Mouse (Mus musculus): ENCODE results near the gene Slc29a4. TPM values are rescaled to one million over a fixed set of nuclear protein-coding genes. Genes with fewer than 3 reads are reported as not detected.

Gene Slc29a4
- polyA plus RNA-seq, 1 experiment from 2014 or later: 9.7 TPM

- H3K4me2 ChIP-seq (ENCODE audit: low read length): no peak overlapping the region
- H3K27ac ChIP-seq (ENCODE audit: low read depth): no peak overlapping the region
- H3K9ac ChIP-seq (ENCODE audit: low read length): no peak overlapping the region
- no peaks in the 10 kb centered on the region for H3K4me1 ChIP-seq (replicated peaks; ENCODE audit: control insufficient read depth, insufficient read depth, low read length)
- H3K27me3 ChIP-seq (replicated peaks; ENCODE audit: control insufficient read depth, insufficient read depth, low read length): no peaks in the 10 kb centered on the region
- DNase-seq (ENCODE audit: low spot score): no peak
- no peak overlapping the region for H3K4me3 ChIP-seq (ENCODE audit: low read depth, low read length)
- no peak for ATAC-seq (replicated peaks; ENCODE audit: low FRiP score, low TSS enrichment, low read depth)
- H3K9me3 ChIP-seq (ENCODE audit: control insufficient read depth, low read length): 0 out of 2 replicates have a peak, but pooled peaks cover 3% of the 10 kb centered on the region
- WGBS: 83% methylated on average over 6 of the region's 6 CpGs
- no peaks in the 10 kb centered on the region for H3K36me3 ChIP-seq (ENCODE audit: control insufficient read depth, insufficient read depth, low read length)
Measured at GRCm38 (mm10) chr5:142716056-142716455, 23.7 kb downstream of the Slc29a4 start.

- Histone ChIP-seq H3K36me3 (ENCODE audit: control insufficient read depth, insufficient read depth, low read length) (no peaks in the 10 kb centered on the region), H3K27me3 (replicated peaks; ENCODE audit: control insufficient read depth, insufficient read depth, low read length) (no peaks in the 10 kb centered on the region), H3K27ac (ENCODE audit: low read depth) (no peak overlapping the region), H3K9ac (ENCODE audit: low read length) (no peak overlapping the region), H3K4me1 (replicated peaks; ENCODE audit: control insufficient read depth, insufficient read depth, low read length) (no peaks in the 10 kb centered on the region), H3K4me2 (ENCODE audit: low read length) (no peak overlapping the region), H3K9me3 (ENCODE audit: control insufficient read depth, low read length) (no peaks in the 10 kb centered on the region), H3K4me3 (ENCODE audit: low read depth, low read length) (no peak overlapping the region)
- ATAC-seq (replicated peaks; ENCODE audit: low FRiP score, low TSS enrichment, low read depth) (peak; percentile 28; the same call in 1 of the 2 replicates), DNase-seq (ENCODE audit: low spot score) (peak; percentile 94)
- 21% methylated on average over 4 of the region's 4 CpGs for WGBS
Measured at GRCm38 (mm10) chr5:142718037-142718436, 25.7 kb downstream of the Slc29a4 start.

GRCm38 (mm10) chr5:142718486-142718885 is 26.2 kb downstream of the Slc29a4 start:
- no peaks in the 10 kb centered on the region for H3K9me3 ChIP-seq (ENCODE audit: control insufficient read depth, low read length)
- H3K4me1 ChIP-seq (replicated peaks; ENCODE audit: control insufficient read depth, insufficient read depth, low read length): no peaks in the 10 kb centered on the region
- H3K27ac ChIP-seq (ENCODE audit: low read depth): no peak overlapping the region
- H3K36me3 ChIP-seq (ENCODE audit: control insufficient read depth, insufficient read depth, low read length): no peaks in the 10 kb centered on the region
- 66% methylated on average over 25 of the region's 25 CpGs for WGBS
- no peak overlapping the region for H3K4me3 ChIP-seq (ENCODE audit: low read depth, low read length)
- no peaks in the 10 kb centered on the region for H3K27me3 ChIP-seq (replicated peaks; ENCODE audit: control insufficient read depth, insufficient read depth, low read length)
- ATAC-seq (replicated peaks; ENCODE audit: low FRiP score, low TSS enrichment, low read depth) (0 out of 2 replicates have a peak, but pooled peaks have one; percentile 20), DNase-seq (ENCODE audit: low spot score) (no peak)
- H3K4me2 ChIP-seq (ENCODE audit: low read length): no peak overlapping the region
- no peak overlapping the region for H3K9ac ChIP-seq (ENCODE audit: low read length)

GRCm38 (mm10) chr5:142719897-142720296 is 27.6 kb downstream of the Slc29a4 start:
- H3K36me3 ChIP-seq (ENCODE audit: control insufficient read depth, insufficient read depth, low read length): no peaks in the 10 kb centered on the region
- no peak for ATAC-seq (replicated peaks; ENCODE audit: low FRiP score, low TSS enrichment, low read depth)
- WGBS: 88% methylated on average over 13 of the region's 13 CpGs

GRCm38 (mm10) chr5:142723520-142724133 is 31.3 kb downstream of the Slc29a4 start:
- Histone ChIP-seq H3K27me3 (replicated peaks; ENCODE audit: control insufficient read depth, insufficient read depth, low read length) (no peaks in the 10 kb centered on the region), H3K27ac (ENCODE audit: low read depth) (no peak overlapping the region), H3K4me3 (ENCODE audit: low read depth, low read length) (no peak overlapping the region), H3K36me3 (ENCODE audit: control insufficient read depth, insufficient read depth, low read length) (peaks cover 36% of the 10 kb centered on the region), H3K4me2 (ENCODE audit: low read length) (peak overlapping the region; percentile 35), H3K9me3 (ENCODE audit: control insufficient read depth, low read length) (no peaks in the 10 kb centered on the region), H3K4me1 (replicated peaks; ENCODE audit: control insufficient read depth, insufficient read depth, low read length) (0 out of 2 replicates have a peak, but pooled peaks cover 4% of the 10 kb centered on the region), H3K9ac (ENCODE audit: low read length) (no peak overlapping the region)
- peak; percentile 54 for ATAC-seq (replicated peaks; ENCODE audit: low FRiP score, low TSS enrichment, low read depth)
- 13% methylated on average over 7 of the region's 7 CpGs for WGBS
- DNase-seq (ENCODE audit: low spot score): peak; percentile 90

More at GRCm38 (mm10) chr5:142719897-142720296, 27.6 kb downstream of the Slc29a4 start:
- Histone ChIP-seq H3K4me1 (replicated peaks; ENCODE audit: control insufficient read depth, insufficient read depth, low read length) (0 out of 2 replicates have a peak, but pooled peaks cover 4% of the 10 kb centered on the region), H3K27ac (ENCODE audit: low read depth) (no peak overlapping the region), H3K9me3 (ENCODE audit: control insufficient read depth, low read length) (no peaks in the 10 kb centered on the region), H3K4me2 (ENCODE audit: low read length) (no peak overlapping the region), H3K9ac (ENCODE audit: low read length) (no peak overlapping the region), H3K4me3 (ENCODE audit: low read depth, low read length) (no peak overlapping the region), H3K27me3 (replicated peaks; ENCODE audit: control insufficient read depth, insufficient read depth, low read length) (no peaks in the 10 kb centered on the region)
- DNase-seq (ENCODE audit: low spot score): no peak

GRCm38 (mm10) chr5:142724265-142724664 is 32.0 kb downstream of the Slc29a4 start:
- peaks cover 43% of the 10 kb centered on the region for H3K36me3 ChIP-seq (ENCODE audit: control insufficient read depth, insufficient read depth, low read length)
- DNase-seq (ENCODE audit: low spot score) (no peak), ATAC-seq (replicated peaks; ENCODE audit: low FRiP score, low TSS enrichment, low read depth) (no peak)
- H3K4me2 ChIP-seq (ENCODE audit: low read length): no peak overlapping the region
- WGBS: 87% methylated on average over 7 of the region's 7 CpGs
- no peaks in the 10 kb centered on the region for H3K27me3 ChIP-seq (replicated peaks; ENCODE audit: control insufficient read depth, insufficient read depth, low read length)
- no peak overlapping the region for H3K9ac ChIP-seq (ENCODE audit: low read length)
- H3K9me3 ChIP-seq (ENCODE audit: control insufficient read depth, low read length): no peaks in the 10 kb centered on the region
- H3K4me3 ChIP-seq (ENCODE audit: low read depth, low read length): no peak overlapping the region
- H3K4me1 ChIP-seq (replicated peaks; ENCODE audit: control insufficient read depth, insufficient read depth, low read length): 0 out of 2 replicates have a peak, but pooled peaks cover 4% of the 10 kb centered on the region
- no peak overlapping the region for H3K27ac ChIP-seq (ENCODE audit: low read depth)

GRCm38 (mm10) chr5:142726748-142727147 is 34.4 kb downstream of the Slc29a4 start:
- Histone ChIP-seq H3K4me1 (replicated peaks; ENCODE audit: control insufficient read depth, insufficient read depth, low read length) (0 out of 2 replicates have a peak, but pooled peaks cover 4% of the 10 kb centered on the region), H3K9ac (ENCODE audit: low read length) (no peak overlapping the region), H3K36me3 (ENCODE audit: control insufficient read depth, insufficient read depth, low read length) (peaks cover 67% of the 10 kb centered on the region), H3K4me2 (ENCODE audit: low read length) (no peak overlapping the region), H3K4me3 (ENCODE audit: low read depth, low read length) (no peak overlapping the region), H3K9me3 (ENCODE audit: control insufficient read depth, low read length) (no peaks in the 10 kb centered on the region), H3K27me3 (replicated peaks; ENCODE audit: control insufficient read depth, insufficient read depth, low read length) (no peaks in the 10 kb centered on the region), H3K27ac (ENCODE audit: low read depth) (no peak overlapping the region)
- ATAC-seq (replicated peaks; ENCODE audit: low FRiP score, low TSS enrichment, low read depth) (no peak), DNase-seq (ENCODE audit: low spot score) (no peak)
- WGBS: 85% methylated on average over 6 of the region's 6 CpGs

- ATAC-seq (replicated peaks; ENCODE audit: low FRiP score, low TSS enrichment, low read depth) (no peak), DNase-seq (ENCODE audit: low spot score) (no peak)
- Histone ChIP-seq H3K27ac (ENCODE audit: low read depth) (no peak overlapping the region), H3K9ac (ENCODE audit: low read length) (no peak overlapping the region), H3K36me3 (ENCODE audit: control insufficient read depth, insufficient read depth, low read length) (peaks cover 83% of the 10 kb centered on the region), H3K4me3 (ENCODE audit: low read depth, low read length) (no peak overlapping the region), H3K27me3 (replicated peaks; ENCODE audit: control insufficient read depth, insufficient read depth, low read length) (no peaks in the 10 kb centered on the region), H3K4me2 (ENCODE audit: low read length) (no peak overlapping the region), H3K9me3 (ENCODE audit: control insufficient read depth, low read length) (no peaks in the 10 kb centered on the region), H3K4me1 (replicated peaks; ENCODE audit: control insufficient read depth, insufficient read depth, low read length) (0 out of 2 replicates have a peak, but pooled peaks cover 4% of the 10 kb centered on the region)
- 96% methylated on average over 16 of the region's 16 CpGs for WGBS
Measured at GRCm38 (mm10) chr5:142728301-142728700, 36.0 kb downstream of the Slc29a4 start.

GRCm38 (mm10) chr5:142730295-142730694 is 38.0 kb downstream of the Slc29a4 start:
- ATAC-seq (replicated peaks; ENCODE audit: low FRiP score, low TSS enrichment, low read depth) (no peak), DNase-seq (ENCODE audit: low spot score) (no peak)
- Histone ChIP-seq H3K27ac (ENCODE audit: low read depth) (no peak overlapping the region), H3K9ac (ENCODE audit: low read length) (no peak overlapping the region), H3K4me2 (ENCODE audit: low read length) (no peak overlapping the region), H3K9me3 (ENCODE audit: control insufficient read depth, low read length) (no peaks in the 10 kb centered on the region), H3K4me1 (replicated peaks; ENCODE audit: control insufficient read depth, insufficient read depth, low read length) (no peaks in the 10 kb centered on the region), H3K36me3 (ENCODE audit: control insufficient read depth, insufficient read depth, low read length) (peaks cover 96% of the 10 kb centered on the region), H3K4me3 (ENCODE audit: low read depth, low read length) (no peak overlapping the region), H3K27me3 (replicated peaks; ENCODE audit: control insufficient read depth, insufficient read depth, low read length) (no peaks in the 10 kb centered on the region)
- WGBS: 90% methylated on average over 12 of the region's 12 CpGs
